Mouse (Mus musculus) lung, postnatal 36 days (tissue): ENCODE measurements around the gene Emid1.
A peak's percentile ranks its signal among the peaks of the same experiment; 100 is the strongest.

ENCODE experiments used
- DNase-seq: peaks from one replicate; pipeline ENCODE4 v3.0.0; 2022; ENCODE audit warnings: mixed read lengths

Emid1 gene

DNA sequence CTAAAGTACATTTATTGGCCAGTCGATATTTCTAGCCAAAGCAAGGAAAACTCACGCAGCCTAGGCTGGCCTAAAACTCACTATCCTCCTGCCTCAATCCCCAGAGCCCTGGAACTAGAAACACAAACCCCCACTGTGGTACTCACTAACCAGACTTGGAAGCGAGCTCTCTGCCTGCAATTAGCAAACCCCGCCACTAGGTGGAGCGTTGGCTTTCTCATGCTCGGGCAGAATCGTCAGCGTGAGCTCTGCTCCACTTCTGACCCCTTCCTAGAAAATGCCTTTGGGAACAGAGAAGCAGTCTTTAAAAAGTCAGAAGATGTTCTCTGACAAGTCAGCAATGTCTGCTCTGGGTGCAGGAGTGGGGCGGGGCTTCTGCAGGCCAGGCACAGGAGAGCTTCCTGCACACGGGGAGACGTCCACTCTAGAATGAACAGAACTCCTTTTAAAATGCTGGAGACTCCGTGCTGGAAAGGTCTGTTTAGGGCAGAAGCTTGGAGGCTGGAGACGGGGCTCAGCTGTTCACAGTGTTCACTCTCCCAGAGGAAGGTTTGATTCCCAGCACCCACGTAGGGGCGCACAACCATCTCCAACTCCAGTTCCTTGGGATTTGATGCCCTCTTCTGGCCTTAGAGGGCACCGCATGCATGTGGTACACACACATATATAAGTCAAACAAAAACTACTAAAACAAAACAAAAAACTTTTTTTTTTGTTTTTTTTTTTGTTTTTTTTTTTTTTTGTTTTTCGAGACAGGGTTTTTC lies 8.8 kb upstream of the Emid1 start:
- peak; percentile 70 for DNase-seq

DNA sequence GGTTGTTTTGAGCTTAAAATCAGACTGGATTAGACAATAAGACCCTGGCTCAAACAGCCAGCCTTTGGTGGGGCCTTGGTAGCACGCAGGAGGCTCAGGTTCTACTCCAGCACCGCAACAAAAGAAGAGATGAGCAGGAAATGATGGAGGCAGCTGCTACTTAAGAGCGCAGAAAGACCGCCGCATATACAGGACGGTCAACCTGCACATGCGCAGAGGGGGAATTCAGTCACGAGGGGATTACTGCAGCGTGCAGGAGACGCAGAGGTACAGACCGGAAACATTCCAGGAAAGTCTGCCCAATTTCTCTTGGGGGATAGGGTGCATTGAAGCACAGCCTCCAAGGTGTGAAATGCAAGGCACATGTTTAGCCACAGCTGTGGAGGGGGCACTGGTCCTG lies 6.0 kb upstream of the Emid1 start:
- no peak for DNase-seq

GRCm38 (mm10) chr11:5154961-5155805 lies 3.1 kb upstream of the Emid1 start:
- DNase-seq = no peak

DNA sequence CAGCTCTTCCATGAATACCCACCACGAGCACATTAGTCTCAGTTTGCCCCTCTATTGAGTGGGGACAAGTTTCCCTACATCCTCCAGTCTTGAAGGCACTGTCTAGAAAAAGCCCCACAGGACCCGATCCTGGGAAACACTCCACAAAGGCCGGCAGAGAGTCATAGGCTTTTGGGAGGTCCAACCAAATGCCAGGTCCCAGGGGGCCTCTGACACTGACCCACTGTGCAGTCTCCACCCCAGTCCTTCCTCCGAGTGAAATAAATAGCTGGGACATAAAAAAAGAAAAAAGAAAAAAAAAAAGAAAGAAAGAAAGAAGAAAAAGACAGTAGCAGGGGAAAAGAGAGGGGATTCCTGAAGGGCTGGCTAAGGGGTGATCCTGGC lies 818 bp downstream of the Emid1 start:
- no peak for DNase-seq

GRCm38 (mm10) chr11:5150416-5151246 lies 1.4 kb downstream of the Emid1 start:
- DNase-seq = no peak

DNA sequence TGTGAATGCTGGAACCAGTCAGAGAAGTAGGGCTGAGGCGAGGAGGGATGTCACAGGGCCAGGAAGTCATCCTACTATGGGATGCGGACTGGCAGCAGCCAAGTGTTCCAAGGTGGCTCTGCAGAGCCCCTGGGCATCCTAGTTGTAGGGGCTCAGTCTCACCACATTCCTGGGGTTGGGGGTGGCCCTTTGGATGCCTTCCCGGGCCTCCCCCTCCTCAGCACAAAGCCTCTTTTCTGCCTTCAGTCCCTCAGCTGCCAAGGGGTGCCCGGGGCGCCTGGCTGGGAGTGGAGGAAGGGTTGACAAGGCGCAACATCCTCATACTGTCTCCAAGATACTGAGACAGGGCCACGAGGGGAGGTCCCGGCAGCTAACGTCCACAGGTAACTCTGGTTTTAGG lies 2.1 kb downstream of the Emid1 start:
- no peak for DNase-seq

DNA sequence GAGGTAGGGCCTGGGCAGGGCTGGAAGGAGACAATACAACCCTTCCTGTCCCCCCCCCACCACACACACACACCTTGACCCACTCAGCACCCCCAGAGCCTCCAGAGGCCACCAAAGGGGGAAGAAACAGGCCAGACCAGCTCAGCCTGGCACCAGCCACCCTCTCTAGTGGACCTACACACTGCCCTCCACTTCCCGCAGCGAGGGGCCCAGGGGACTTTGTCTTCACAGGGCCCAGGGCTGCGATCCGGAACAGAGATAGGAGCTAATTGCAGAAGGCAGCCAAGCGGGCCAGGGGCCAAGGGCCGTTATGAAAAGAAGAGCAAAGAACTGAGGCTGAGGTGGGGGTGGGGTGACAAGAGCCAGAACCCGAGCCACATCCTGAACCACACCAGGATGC lies 2.8 kb downstream of the Emid1 start:
- DNase-seq = no peak

DNA sequence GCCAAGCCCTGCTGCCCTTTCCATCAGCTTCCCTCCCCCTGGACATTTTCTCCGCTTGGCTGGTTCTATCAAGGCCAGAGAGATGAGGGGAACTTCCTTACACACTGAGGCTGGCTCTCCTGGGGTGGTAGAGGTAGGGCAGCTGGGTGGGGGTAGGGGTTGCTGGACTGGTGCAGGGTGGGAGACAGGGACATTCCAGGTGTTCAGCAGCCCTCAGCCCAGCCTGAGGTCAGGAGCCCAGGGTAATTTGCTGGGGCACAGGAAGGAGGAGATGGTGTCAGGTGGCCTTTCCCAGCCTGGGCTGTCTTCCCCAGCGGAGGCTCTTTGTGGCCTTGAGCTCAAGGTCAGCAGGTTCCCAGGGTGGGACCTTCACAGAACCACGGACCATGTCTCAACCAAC lies 6.5 kb downstream of the Emid1 start:
- DNase-seq = no peak

DNA sequence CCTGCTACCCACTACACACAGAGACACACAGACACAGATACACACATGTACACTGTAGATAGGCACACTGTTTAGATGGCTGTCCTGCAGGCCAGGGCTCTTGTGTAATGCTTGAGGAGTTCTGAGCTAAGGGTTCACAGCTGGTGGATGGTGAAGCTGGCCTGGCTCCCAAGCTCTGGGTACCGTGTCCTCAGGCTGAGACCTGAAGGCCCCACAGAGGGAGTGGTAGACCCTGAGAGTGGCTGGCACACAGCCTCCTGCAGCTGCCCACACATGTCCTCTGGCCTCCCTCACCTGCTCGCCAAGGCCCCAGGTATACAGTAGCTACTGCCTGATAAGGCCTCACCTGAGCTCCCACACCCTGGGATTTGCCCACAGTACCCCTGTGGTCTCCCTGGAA lies 10.1 kb downstream of the Emid1 start:
- no peak for DNase-seq

GRCm38 (mm10) chr11:5141252-5141651 lies 10.8 kb downstream of the Emid1 start:
- DNase-seq = no peak

DNA sequence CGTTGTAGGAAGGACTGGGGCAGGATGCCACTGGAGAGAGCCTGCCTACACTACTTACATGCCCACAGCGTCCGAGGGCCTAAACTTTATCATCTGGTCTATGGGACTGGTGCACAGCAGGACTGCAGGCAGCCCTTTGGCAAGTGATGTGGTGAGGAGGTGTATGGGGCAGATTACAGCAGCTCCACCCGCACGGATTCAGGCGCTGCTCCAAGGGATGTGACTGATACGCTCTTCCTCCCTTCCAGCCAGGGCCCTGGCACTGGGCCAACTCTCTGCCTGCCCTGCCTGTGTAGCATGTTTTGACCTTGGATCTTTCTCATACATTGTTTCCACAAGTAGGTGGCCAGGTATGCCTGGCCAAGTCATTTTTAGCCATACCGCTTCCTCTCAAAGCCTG lies 11.4 kb downstream of the Emid1 start:
- DNase-seq = peak; percentile 70

DNA sequence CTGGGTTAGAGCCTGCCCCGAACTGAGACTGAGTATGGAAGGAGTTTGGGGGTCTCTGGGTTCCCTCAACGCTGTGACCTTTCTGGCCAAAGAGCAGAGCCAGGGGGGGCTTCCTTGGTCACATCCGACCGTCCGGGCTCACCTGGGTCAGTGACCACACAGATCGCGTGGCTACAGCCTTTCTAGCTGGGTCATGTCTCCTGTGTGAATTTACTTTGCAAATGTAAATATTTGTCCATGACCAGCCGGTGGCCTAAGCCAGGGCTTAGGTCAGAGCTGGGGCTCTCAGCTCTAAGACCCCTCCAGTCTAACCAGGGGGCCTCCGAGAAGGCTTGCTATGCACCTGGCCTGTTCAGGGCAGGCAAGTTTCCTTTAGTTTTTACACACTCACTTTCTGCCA lies 12.7 kb downstream of the Emid1 start:
- no peak for DNase-seq

- DNase-seq = peak; percentile 82
Measured at GRCm38 (mm10) chr11:5138642-5139041, 13.4 kb downstream of the Emid1 start.

- peak; percentile 85 for DNase-seq
Measured at GRCm38 (mm10) chr11:5135914-5136313, 16.1 kb downstream of the Emid1 start.

GRCm38 (mm10) chr11:5132751-5133150 lies 19.3 kb downstream of the Emid1 start:
- DNase-seq = no peak

DNA sequence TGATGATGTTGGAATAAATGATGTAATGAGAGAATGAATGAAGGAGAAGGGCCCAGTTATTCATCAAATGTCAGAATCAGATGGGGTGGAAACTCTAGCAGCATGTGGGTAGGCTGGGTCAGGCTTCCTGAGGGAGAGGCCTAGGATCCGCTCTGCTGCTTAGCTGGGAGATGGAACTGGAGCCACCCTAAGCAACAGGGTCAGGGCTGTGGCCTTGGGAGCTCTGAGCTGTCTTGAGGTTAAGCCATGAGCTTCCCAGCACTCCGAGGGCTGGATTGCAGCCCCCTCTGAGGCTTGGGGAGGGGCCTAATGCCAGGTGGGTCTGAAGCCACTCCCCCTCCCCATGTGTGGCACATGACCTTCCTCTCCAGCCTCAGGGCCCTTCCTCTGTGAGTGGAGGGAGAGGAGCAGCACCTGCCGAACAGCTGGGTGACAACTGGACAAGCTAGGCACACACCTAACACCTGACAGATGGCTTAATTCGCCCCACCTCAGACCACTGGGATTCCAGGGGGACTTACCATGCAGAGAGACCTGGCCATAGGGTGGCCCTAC lies 21.9 kb downstream of the Emid1 start:
- DNase-seq = no peak

DNA sequence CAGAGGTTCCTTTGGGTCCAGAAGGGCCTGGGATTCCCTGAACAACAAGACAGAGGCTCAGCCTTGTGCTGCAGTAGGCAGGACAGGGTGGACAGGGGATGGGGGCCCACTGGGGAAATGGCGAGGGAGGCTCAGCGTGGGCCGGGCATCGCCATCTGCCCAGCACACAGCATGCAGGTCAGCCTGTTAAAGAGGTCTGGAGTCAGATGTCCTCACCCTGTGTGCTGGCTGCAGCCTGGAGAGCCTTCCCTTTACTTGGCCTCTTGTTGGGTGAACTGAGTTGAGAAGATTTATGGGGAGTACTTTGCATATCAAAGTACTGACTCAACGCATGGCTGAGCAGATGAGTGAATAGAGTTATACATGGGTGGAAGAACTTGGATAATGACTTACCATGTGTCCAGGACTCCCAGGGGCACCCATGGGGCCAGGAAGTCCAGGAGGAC lies 23.0 kb downstream of the Emid1 start:
- DNase-seq = no peak

DNA sequence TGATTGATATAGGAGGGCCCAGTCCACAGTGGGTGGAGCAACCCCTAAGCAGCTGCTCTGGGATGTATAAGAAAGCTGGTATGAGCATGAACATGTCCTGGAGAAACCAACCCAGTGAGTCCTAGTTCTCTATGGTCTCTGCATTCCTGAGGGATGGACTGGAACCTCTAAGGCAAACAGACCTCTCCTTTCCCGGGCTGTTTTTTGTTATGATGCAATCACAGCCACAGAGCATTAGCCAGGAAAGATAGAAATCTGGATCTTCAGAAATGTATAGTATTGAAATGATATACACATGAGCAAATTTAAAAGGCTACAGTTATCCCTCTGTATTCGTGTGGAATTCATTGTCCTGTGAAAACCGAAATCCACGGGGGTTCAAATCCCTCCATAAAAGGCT lies 26.3 kb downstream of the Emid1 start:
- DNase-seq = no peak

DNA sequence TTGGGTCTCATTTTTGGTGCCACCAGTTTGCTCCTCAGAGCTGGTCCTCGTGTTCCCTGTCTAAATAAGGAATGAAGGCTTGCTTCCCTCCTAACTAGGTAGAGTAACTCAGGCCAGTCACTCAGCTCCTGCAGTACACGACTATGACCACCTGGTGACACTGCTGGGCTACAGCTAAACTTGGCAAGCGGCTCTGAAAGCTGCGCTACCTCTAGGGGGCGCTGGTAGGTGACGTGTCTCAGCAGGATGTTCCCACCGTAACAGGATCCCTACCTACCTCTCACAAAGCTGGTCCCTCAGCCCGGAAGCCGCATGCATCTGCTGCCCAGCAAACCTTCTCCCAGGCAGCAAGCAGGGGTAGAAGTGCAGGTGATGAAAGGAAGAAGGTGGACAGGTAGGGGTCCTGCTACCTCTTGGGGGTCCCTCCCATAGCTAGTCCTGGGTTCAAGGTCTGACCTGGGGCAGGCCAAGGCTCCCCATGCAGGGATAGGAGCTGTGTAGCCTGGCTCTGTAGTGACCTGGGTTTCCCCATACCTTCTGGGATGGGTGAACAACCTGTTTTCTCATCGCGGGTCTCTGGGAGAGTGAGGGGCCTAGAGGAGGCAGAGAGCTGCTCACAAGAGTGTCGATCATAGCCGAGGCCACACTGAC lies 37.0 kb downstream of the Emid1 start:
- DNase-seq = peak; percentile 96

DNA sequence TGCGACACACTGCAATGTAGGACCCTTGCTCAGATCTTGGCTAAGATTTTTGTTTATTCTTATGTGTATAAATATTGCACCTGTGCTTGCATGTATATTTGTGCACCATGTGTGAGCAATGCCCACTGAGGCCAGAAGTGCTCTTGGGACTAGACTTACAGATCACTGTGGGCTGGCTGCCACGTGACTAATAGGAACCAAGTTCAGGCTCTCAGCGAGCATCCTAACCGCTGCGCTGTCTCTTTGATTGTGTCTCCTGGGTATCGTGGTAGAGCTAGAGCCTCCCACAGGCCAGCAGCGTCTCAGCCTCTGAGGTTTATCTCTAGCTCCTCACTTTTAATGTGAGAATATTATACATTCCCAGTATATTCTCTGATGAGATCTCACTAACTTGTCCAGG lies 38.4 kb downstream of the Emid1 start:
- no peak for DNase-seq

GRCm38 (mm10) chr11:5109441-5109840 lies 42.6 kb downstream of the Emid1 start:
- no peak for DNase-seq

- DNase-seq = no peak
Measured at GRCm38 (mm10) chr11:5103986-5104509, 48.0 kb downstream of the Emid1 start.
